Mouse (Mus musculus) cerebellum, adult 2 months (tissue): Measurements from ENCODE around the gene Dnajc13.

ENCODE experiments used
- CTCF ChIP-seq: fragments of 200-500 bp; IDR thresholded peaks from 2 replicates; pipeline ENCODE4 v1.5.1; 2011; ENCODE audit warnings: low read depth, mild to moderate bottlenecking, control low read depth, low read length, moderate library complexity, borderline replicate concordance; ENCODE audit not compliant: insufficient read depth
- POLR2A ChIP-seq: fragments of 200-500 bp; IDR thresholded peaks from 2 replicates; pipeline ENCODE4 v1.6.1; 2011; ENCODE audit warnings: low read length, control low read depth, borderline replicate concordance; ENCODE audit not compliant: insufficient read depth

- TF ChIP-seq POLR2A, result no peak
- TF ChIP-seq CTCF, result no peak
Observed at GRCm38 (mm10) chr9:104211402-104211801, 51.3 kb downstream of the Dnajc13 start.
